Mouse (Mus musculus) CH12.LX (cell line): ENCODE measurements around the gene Phgdh.

ENCODE experiments used
- HCFC1 ChIP-seq: IDR thresholded peaks from 2 replicates; pipeline ENCODE4 v1.6.1; 2012; ENCODE audit warnings: low read depth, mild to moderate bottlenecking, inconsistent platforms, low read length, improper control_type of control experiment
- KAT2A ChIP-seq: IDR thresholded peaks from 2 replicates; pipeline ENCODE4 v1.6.1; 2012; ENCODE audit warnings: low read length, improper control_type of control experiment, inconsistent platforms; ENCODE audit not compliant: insufficient replicate concordance
- MEF2A ChIP-seq: IDR thresholded peaks from 2 replicates; pipeline ENCODE4 v1.6.1; 2014; ENCODE audit warnings: low read depth, mild to moderate bottlenecking, inconsistent platforms, low read length, improper control_type of control experiment, borderline replicate concordance

DNA sequence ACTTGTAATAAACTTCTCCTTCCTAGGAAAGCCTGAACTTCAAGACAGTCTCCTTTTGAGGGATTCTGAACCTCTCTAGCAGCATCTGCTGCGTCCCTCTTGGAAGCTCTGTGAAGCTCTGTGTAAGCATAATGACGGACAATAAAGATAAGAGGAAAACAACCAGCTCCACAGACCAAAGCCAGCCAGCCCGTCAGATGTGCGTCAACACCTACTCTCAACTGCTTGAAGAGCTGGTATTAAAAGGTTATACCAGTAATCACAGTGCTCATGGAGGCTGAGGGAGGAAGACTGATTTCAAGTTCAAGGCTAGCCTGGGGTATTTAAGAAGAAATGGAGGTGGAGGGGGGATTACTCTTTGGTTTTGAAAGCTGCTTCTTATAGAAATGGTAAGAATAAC is 60.1 kb downstream of the Phgdh start:
- TF ChIP-seq KAT2A (no peak), HCFC1 (no peak), MEF2A (no peak)
